Mouse (Mus musculus) heart, embryonic 13.5 days (tissue): ENCODE results near the gene Cwf19l1. TPM values are rescaled to one million over a fixed set of nuclear protein-coding genes. Genes with fewer than 3 reads are reported as not detected.

Experiments
- ATAC-seq: fragments of 200-750 bp; cut with Nextera tagmentation; 2 replicates; pipeline ENCODE4 v1.8.0; 2017; ENCODE audit warnings: moderate TSS enrichment; ENCODE audit not compliant: insufficient number of reproducible peaks, low FRiP score, low TSS enrichment; ENCODE audit errors: extremely low read depth
- H3K27ac ChIP-seq: fragments of 300-500 bp; sonication (generic); replicated peaks from 2 replicates; pipeline ENCODE4 v1.5.1; 2015; ENCODE audit warnings: moderate library complexity, mild to moderate bottlenecking, inconsistent platforms
- H3K27me3 ChIP-seq: fragments of 300-500 bp; sonication (generic); replicated peaks from 2 replicates; pipeline ENCODE4 v1.6.1; 2015; ENCODE audit warnings: mild to moderate bottlenecking, inconsistent platforms
- H3K36me3 ChIP-seq: fragments of 300-500 bp; sonication (generic); 2 replicates; pipeline ENCODE4 v1.6.1; 2015; ENCODE audit warnings: mild to moderate bottlenecking, inconsistent platforms
- H3K4me1 ChIP-seq: fragments of 300-500 bp; sonication (generic); 2 replicates; pipeline ENCODE4 v1.6.1; 2015; ENCODE audit warnings: inconsistent platforms
- H3K4me2 ChIP-seq: fragments of 300-500 bp; sonication (generic); 2 replicates; pipeline ENCODE4 v1.6.1; 2015; ENCODE audit warnings: inconsistent platforms, mild to moderate bottlenecking, moderate library complexity
- H3K4me3 ChIP-seq: fragments of 300-500 bp; sonication (generic); 2 replicates; pipeline ENCODE4 v1.5.1; 2015; ENCODE audit warnings: moderate library complexity, mild to moderate bottlenecking, inconsistent platforms
- H3K9ac ChIP-seq: fragments of 300-500 bp; sonication (generic); 2 replicates; pipeline ENCODE4 v1.6.1; 2015; ENCODE audit warnings: inconsistent platforms, mild to moderate bottlenecking, moderate library complexity
- H3K9me3 ChIP-seq: fragments of 300-500 bp; sonication (generic); 2 replicates; pipeline ENCODE4 v1.6.1; 2016; ENCODE audit warnings: inconsistent platforms
- WGBS: fragments of 180-500 bp; shearing (Covaris S2); methylation state at CpG from one replicate; pipeline ENCODE4 v1.1.7; 2015; ENCODE audit warnings: mixed read lengths; 5-methylcytosine and 5-hydroxymethylcytosine counted together
- polyA plus RNA-seq: library from polyadenylated mRNA; unstranded; fragments of >200 nt; fragmentation: Nextera tagmentation; extraction: Ambion mirVana; gene quantifications from 2 replicates; pipeline ENCODE4 v1.2.1, GENCODE M21; 2015

Gene Cwf19l1
- polyA plus RNA-seq, 1 experiment from 2014 or later: 17.2 TPM

GRCm38 (mm10) chr19:44110356-44110755 lies 25.3 kb downstream of the Cwf19l1 start:
- no peak for ATAC-seq
- no peak overlapping the region for H3K9ac ChIP-seq
- H3K4me1 ChIP-seq: peaks cover 21% of the 10 kb centered on the region
- H3K36me3 ChIP-seq: peaks cover 62% of the 10 kb centered on the region
- no peak overlapping the region for H3K4me2 ChIP-seq
- no peak overlapping the region for H3K27ac ChIP-seq
- WGBS: 80% methylated on average over 9 of the region's 9 CpGs
- H3K4me3 ChIP-seq: no peak overlapping the region
- no peaks in the 10 kb centered on the region for H3K9me3 ChIP-seq
- H3K27me3 ChIP-seq: no peaks in the 10 kb centered on the region

- no peak overlapping the region for H3K4me3 ChIP-seq
These were observed 26.7 kb downstream of the Cwf19l1 start for GRCm38 (mm10) chr19:44108996-44109395.

GRCm38 (mm10) chr19:44107661-44108521 lies 27.8 kb downstream of the Cwf19l1 start:
- ATAC-seq: no peak
- Histone ChIP-seq H3K9ac (peak overlapping the region; percentile 99), H3K4me2 (peak overlapping the region; percentile 95), H3K27me3 (no peaks in the 10 kb centered on the region), H3K36me3 (peaks cover 39% of the 10 kb centered on the region), H3K9me3 (no peaks in the 10 kb centered on the region), H3K27ac (peak overlapping the region; percentile 30), H3K4me1 (peaks cover 23% of the 10 kb centered on the region), H3K4me3 (peak overlapping the region; percentile 88)
- WGBS: 27% methylated on average over 22 of the region's 22 CpGs

More at GRCm38 (mm10) chr19:44108996-44109395, 26.7 kb downstream of the Cwf19l1 start:
- H3K4me1 ChIP-seq: peaks cover 23% of the 10 kb centered on the region
- ATAC-seq: no peak
- no peak overlapping the region for H3K4me2 ChIP-seq
- H3K27me3 ChIP-seq: no peaks in the 10 kb centered on the region
- no peaks in the 10 kb centered on the region for H3K9me3 ChIP-seq
- H3K36me3 ChIP-seq: peaks cover 48% of the 10 kb centered on the region
- no peak overlapping the region for H3K27ac ChIP-seq
- H3K9ac ChIP-seq: no peak overlapping the region

GRCm38 (mm10) chr19:44106831-44107660 lies 28.6 kb downstream of the Cwf19l1 start, which contains the start of gene Chuk:
Gene Chuk (minus strand): TSS chr19:44107480.
- no peaks in the 10 kb centered on the region for H3K9me3 ChIP-seq
- peak within 1 kb of the TSS; percentile 30 for H3K27ac ChIP-seq
- H3K4me2 ChIP-seq: peak within 1 kb of the TSS; percentile 95
- H3K27me3 ChIP-seq: no peaks in the 10 kb centered on the region
- ATAC-seq: peak; percentile 96
- peaks cover 34% of the 10 kb centered on the region for H3K36me3 ChIP-seq
- peak within 1 kb of the TSS; percentile 99 for H3K9ac ChIP-seq
- H3K4me1 ChIP-seq: peaks cover 23% of the 10 kb centered on the region
- peak within 1 kb of the TSS; percentile 88 for H3K4me3 ChIP-seq
- under 1% methylated on average over 67 of the region's 67 CpGs for WGBS

GRCm38 (mm10) chr19:44104393-44104792 lies 31.3 kb downstream of the Cwf19l1 start:
- ATAC-seq: no peak
- WGBS: 90% methylated on average over 1 of the region's 1 CpGs
- Histone ChIP-seq H3K9me3 (no peaks in the 10 kb centered on the region), H3K9ac (no peak overlapping the region), H3K4me1 (peaks cover 23% of the 10 kb centered on the region), H3K4me2 (no peak overlapping the region), H3K27ac (no peak overlapping the region), H3K27me3 (no peaks in the 10 kb centered on the region), H3K4me3 (no peak overlapping the region), H3K36me3 (peaks cover 27% of the 10 kb centered on the region)

GRCm38 (mm10) chr19:44103001-44103400 lies 32.7 kb downstream of the Cwf19l1 start:
- no peak overlapping the region for H3K9ac ChIP-seq
- peaks cover 19% of the 10 kb centered on the region for H3K4me1 ChIP-seq
- ATAC-seq: no peak
- no peaks in the 10 kb centered on the region for H3K9me3 ChIP-seq
- H3K27me3 ChIP-seq: no peaks in the 10 kb centered on the region
- 82% methylated on average over 3 of the region's 3 CpGs for WGBS
- no peak overlapping the region for H3K4me3 ChIP-seq
- no peak overlapping the region for H3K27ac ChIP-seq
- H3K4me2 ChIP-seq: no peak overlapping the region
- peaks cover 31% of the 10 kb centered on the region for H3K36me3 ChIP-seq

- Histone ChIP-seq H3K4me3 (no peak overlapping the region), H3K27ac (no peak overlapping the region), H3K36me3 (peaks cover 49% of the 10 kb centered on the region), H3K9ac (no peak overlapping the region), H3K4me2 (no peak overlapping the region), H3K9me3 (no peaks in the 10 kb centered on the region), H3K27me3 (no peaks in the 10 kb centered on the region), H3K4me1 (peaks cover 7% of the 10 kb centered on the region; the same call in 1 of the 2 replicates)
- no peak for ATAC-seq
These were observed 34.8 kb downstream of the Cwf19l1 start for GRCm38 (mm10) chr19:44100840-44101239.

GRCm38 (mm10) chr19:44086278-44086677 lies 49.4 kb downstream of the Cwf19l1 start:
- no peak for ATAC-seq
- Histone ChIP-seq H3K27ac (no peak overlapping the region), H3K4me2 (no peak overlapping the region), H3K4me1 (no peaks in the 10 kb centered on the region), H3K9ac (no peak overlapping the region), H3K27me3 (no peaks in the 10 kb centered on the region), H3K9me3 (no peaks in the 10 kb centered on the region), H3K4me3 (no peak overlapping the region), H3K36me3 (peaks cover 81% of the 10 kb centered on the region)
- WGBS: 81% methylated on average over 3 of the region's 3 CpGs

- H3K9me3 ChIP-seq: no peaks in the 10 kb centered on the region
- H3K4me2 ChIP-seq: no peak overlapping the region
- peaks cover 83% of the 10 kb centered on the region for H3K36me3 ChIP-seq
- no peaks in the 10 kb centered on the region for H3K27me3 ChIP-seq
- no peaks in the 10 kb centered on the region for H3K4me1 ChIP-seq
- no peak for ATAC-seq
- WGBS: 87% methylated on average over 2 of the region's 2 CpGs
- no peak overlapping the region for H3K4me3 ChIP-seq
- no peak overlapping the region for H3K9ac ChIP-seq
- no peak overlapping the region for H3K27ac ChIP-seq
These were observed 54.8 kb downstream of the Cwf19l1 start for GRCm38 (mm10) chr19:44080920-44081319.

GRCm38 (mm10) chr19:44080023-44080422 lies 55.7 kb downstream of the Cwf19l1 start:
- H3K27ac ChIP-seq: no peak overlapping the region
- H3K4me3 ChIP-seq: no peak overlapping the region
- no peak overlapping the region for H3K4me2 ChIP-seq
- H3K27me3 ChIP-seq: no peaks in the 10 kb centered on the region
- H3K36me3 ChIP-seq: peaks cover 86% of the 10 kb centered on the region
- no peaks in the 10 kb centered on the region for H3K9me3 ChIP-seq
- 78% methylated on average over 2 of the region's 2 CpGs for WGBS
- no peaks in the 10 kb centered on the region for H3K4me1 ChIP-seq
- no peak for ATAC-seq
- no peak overlapping the region for H3K9ac ChIP-seq

GRCm38 (mm10) chr19:44077024-44077423 lies 58.7 kb downstream of the Cwf19l1 start:
- no peak for ATAC-seq
- no peak overlapping the region for H3K4me2 ChIP-seq
- no peaks in the 10 kb centered on the region for H3K9me3 ChIP-seq
- H3K4me1 ChIP-seq: no peaks in the 10 kb centered on the region
- WGBS: 82% methylated on average over 4 of the region's 4 CpGs
- H3K4me3 ChIP-seq: no peak overlapping the region
- no peak overlapping the region for H3K27ac ChIP-seq
- peaks cover 74% of the 10 kb centered on the region for H3K36me3 ChIP-seq
- H3K9ac ChIP-seq: no peak overlapping the region
- no peaks in the 10 kb centered on the region for H3K27me3 ChIP-seq
